Mouse (Mus musculus): ENCODE measurements around the gene Gm11733. TPM values are rescaled to one million over a fixed set of nuclear protein-coding genes. Genes with fewer than 3 reads are reported as not detected.

The Gm11733 gene
- polyA plus RNA-seq, 1 experiment from 2014 or later: 0.06 TPM

DNA sequence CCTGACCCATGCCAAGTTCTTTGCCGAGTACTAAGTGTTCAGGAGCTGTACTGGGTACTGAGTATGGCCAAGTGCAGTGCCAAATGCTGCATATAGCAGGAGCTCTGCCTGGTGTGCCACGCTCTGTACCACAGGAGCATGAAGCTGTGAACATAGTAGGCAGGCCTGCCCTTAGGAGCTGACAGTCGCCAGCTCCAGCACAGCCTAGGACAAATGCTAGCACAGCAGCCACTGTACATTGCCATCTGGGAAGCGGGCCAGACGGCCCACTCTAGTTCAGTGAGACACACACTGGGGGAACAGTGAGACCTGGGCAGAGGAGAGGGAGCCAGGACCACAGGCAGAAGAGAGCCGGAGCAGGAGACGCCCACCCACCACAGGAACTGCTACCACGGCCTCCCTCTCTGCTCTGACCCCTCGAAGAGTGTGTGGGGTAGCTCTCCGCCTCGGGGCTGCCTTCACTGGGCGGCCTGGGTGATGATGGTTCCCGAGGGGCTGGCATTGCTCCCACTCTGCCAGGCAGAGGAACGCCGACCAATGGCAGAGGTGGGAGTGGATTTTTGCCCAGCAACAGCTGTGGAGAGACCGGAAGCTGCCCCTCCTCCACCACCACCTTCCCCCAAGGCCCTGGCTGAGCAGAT, 38.8 kb downstream of the Gm11733 start:
- H3K4me1 ChIP-seq: peaks cover 29% of the 10 kb centered on the region
- DNase-seq (ENCODE audit: low spot score): no peak
- WGBS: 76% methylated on average over 16 of the region's 16 CpGs
- no peak overlapping the region for H3K4me3 ChIP-seq
- H3K36me3 ChIP-seq: no peaks in the 10 kb centered on the region
- peak overlapping the region; percentile 69 for H3K27ac ChIP-seq (replicated peaks)
- H3K27me3 ChIP-seq (ENCODE audit: low read depth, poor library complexity, severe bottlenecking): 0 out of 2 replicates have a peak, but pooled peaks cover 14% of the 10 kb centered on the region
- 0 out of 2 replicates have a peak, but pooled peaks cover 7% of the 10 kb centered on the region for H3K9me3 ChIP-seq (replicated peaks)

DNA sequence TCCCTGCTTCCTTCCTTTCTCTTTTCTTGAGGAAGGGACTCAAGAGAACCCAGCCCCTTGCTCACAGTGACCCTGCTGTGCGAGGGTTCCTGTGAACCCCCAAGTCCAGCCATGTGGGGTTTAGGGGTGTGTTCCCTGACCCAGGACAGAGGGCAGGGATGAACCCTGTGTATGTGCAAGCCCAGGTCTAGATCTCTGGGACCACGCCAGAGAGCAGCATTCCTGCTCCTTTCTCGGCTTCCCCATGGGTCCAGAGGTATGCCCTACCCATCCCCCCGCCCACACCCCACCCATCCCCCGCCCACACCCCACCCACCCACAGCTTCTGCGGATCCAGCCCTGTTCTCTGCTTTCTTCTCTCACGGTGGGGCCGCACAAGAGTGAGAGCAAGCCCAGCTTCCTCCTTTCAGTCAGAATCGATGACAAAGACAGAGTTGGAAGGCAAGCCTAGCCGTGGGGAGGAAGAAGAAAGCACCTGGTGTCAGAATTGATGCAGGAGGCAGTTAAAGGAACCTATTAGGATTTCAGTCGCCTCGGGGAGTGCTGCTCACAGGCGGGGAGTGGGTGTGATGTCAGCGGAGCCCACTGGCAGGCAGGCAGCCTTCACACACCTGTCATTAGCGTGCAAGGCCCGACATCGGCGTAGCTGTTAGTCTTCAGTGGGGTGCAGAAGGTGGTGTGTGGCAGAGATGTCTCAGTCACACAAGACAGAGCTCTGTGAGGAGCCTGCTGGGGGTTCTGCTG, 41.6 kb downstream of the Gm11733 start:
- H3K4me3 ChIP-seq: no peak overlapping the region
- H3K27ac ChIP-seq (replicated peaks): peak overlapping the region; percentile 64
- DNase-seq (ENCODE audit: low spot score): no peak
- H3K4me1 ChIP-seq: peaks cover 29% of the 10 kb centered on the region
- 0 out of 2 replicates have a peak, but pooled peaks cover 14% of the 10 kb centered on the region for H3K27me3 ChIP-seq (ENCODE audit: low read depth, poor library complexity, severe bottlenecking)
- 36% methylated on average over 18 of the region's 18 CpGs for WGBS
- no peaks in the 10 kb centered on the region for H3K9me3 ChIP-seq (replicated peaks)
- no peaks in the 10 kb centered on the region for H3K36me3 ChIP-seq

- no peak overlapping the region for H3K4me3 ChIP-seq
- no peaks in the 10 kb centered on the region for H3K9me3 ChIP-seq (replicated peaks)
- H3K36me3 ChIP-seq: no peaks in the 10 kb centered on the region
- peak overlapping the region; percentile 34 for H3K27ac ChIP-seq (replicated peaks)
- 33% methylated on average over 10 of the region's 10 CpGs for WGBS
- DNase-seq (ENCODE audit: low spot score): peak; percentile 34
- H3K27me3 ChIP-seq (ENCODE audit: low read depth, poor library complexity, severe bottlenecking): 0 out of 2 replicates have a peak, but pooled peaks cover 11% of the 10 kb centered on the region
- H3K4me1 ChIP-seq: peaks cover 48% of the 10 kb centered on the region
Observed at GRCm38 (mm10) chr11:117532374-117532773, 48.2 kb downstream of the Gm11733 start.

DNA sequence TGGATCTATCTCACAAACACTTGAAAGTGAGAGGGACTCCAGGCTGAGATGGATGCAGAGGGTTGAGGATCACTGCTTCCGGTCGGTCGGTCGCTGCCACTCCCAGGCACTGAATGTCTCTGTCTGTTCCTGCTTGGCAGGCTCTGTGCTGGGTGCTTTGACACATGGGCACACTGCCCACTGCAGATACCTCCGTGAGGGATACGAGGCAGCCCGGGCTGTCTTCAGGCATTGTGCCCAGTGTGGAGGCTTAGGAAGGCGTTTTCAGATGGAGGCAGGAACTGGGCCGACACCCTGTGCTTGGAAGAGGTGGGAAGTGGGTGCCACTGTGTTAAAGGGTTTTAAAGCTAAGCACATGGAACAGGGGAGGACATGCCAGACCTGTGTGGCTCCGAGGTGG, 50.7 kb downstream of the Gm11733 start:
- Histone ChIP-seq H3K36me3 (no peaks in the 10 kb centered on the region), H3K9me3 (replicated peaks) (no peaks in the 10 kb centered on the region), H3K4me1 (peaks cover 56% of the 10 kb centered on the region), H3K27ac (replicated peaks) (peak overlapping the region; percentile 50), H3K27me3 (ENCODE audit: low read depth, poor library complexity, severe bottlenecking) (peaks cover 11% of the 10 kb centered on the region; the same call in 1 of the 2 replicates), H3K4me3 (no peak overlapping the region)
- no peak for DNase-seq (ENCODE audit: low spot score)
- 80% methylated on average over 10 of the region's 10 CpGs for WGBS

GRCm38 (mm10) chr11:117535491-117536304, 51.5 kb downstream of the Gm11733 start:
- H3K9me3 ChIP-seq (replicated peaks): no peaks in the 10 kb centered on the region
- no peak overlapping the region for H3K4me3 ChIP-seq
- H3K27me3 ChIP-seq (ENCODE audit: low read depth, poor library complexity, severe bottlenecking): peaks cover 15% of the 10 kb centered on the region
- 65% methylated on average over 9 of the region's 9 CpGs for whole genome bisulfite sequencing
- no peaks in the 10 kb centered on the region for H3K36me3 ChIP-seq
- H3K27ac ChIP-seq (replicated peaks): peak overlapping the region; percentile 50; the same call in 1 of the 2 replicates
- no peak for DNase-seq (ENCODE audit: low spot score)
- peaks cover 63% of the 10 kb centered on the region for H3K4me1 ChIP-seq

- Histone ChIP-seq H3K27ac (replicated peaks) (peak overlapping the region; percentile 13; the same call in 1 of the 2 replicates), H3K27me3 (ENCODE audit: low read depth, poor library complexity, severe bottlenecking) (peaks cover 15% of the 10 kb centered on the region), H3K36me3 (no peaks in the 10 kb centered on the region), H3K9me3 (replicated peaks) (no peaks in the 10 kb centered on the region), H3K4me1 (peaks cover 72% of the 10 kb centered on the region), H3K4me3 (no peak overlapping the region)
- no peak for DNase-seq (ENCODE audit: low spot score)
- WGBS: 58% methylated on average over 3 of the region's 3 CpGs
Observed at GRCm38 (mm10) chr11:117536586-117536985, 52.4 kb downstream of the Gm11733 start.

Other genes with a start within 250 kb of the Gm11733 start
- gene Tnrc6c, start 169.9 kb downstream of the Gm11733 start, polyA plus RNA-seq (2016; fragmentation: Nextera tagmentation; extraction: Ambion mirVana): 9.4 and 12.4 TPM in 2 replicates